13 mouse cellular contexts compared by ENCODE assay signal in genomic region chr15:27558456-27559147, GRCm38 (mm10).
DNase-seq lines count a peak whose midpoint lies in the region; ATAC-seq and TF ChIP-seq lines count a peak whose summit lies in the region.
"Had no signal": no experiment of that assay in that cellular context is flagged by ENCODE, and none has a peak within 500 bp of the region (broad histone marks: within the 10 kb centered on the region; RNA-seq: fewer than 3 reads in every experiment).

No protein-coding gene starts in this region.

- WGBS in embryonic facial prominence, embryonic 13.5 days, result 25% methylated on average over 16 of the region's 16 CpGs
- 32% methylated on average over 16 of the region's 16 CpGs for WGBS in forebrain, embryonic 15.5 days
- 35% methylated on average over 16 of the region's 16 CpGs for WGBS in midbrain, embryonic 16.5 days

- no peak overlapping the region for H3K4me3 ChIP-seq in layer of hippocampus, adult 2 months
- H3K4me3 ChIP-seq in embryonic facial prominence, embryonic 13.5 days, result no peak overlapping the region
- H3K4me3 ChIP-seq in forebrain, embryonic 15.5 days, result no peak overlapping the region
- H3K4me3 ChIP-seq in midbrain, embryonic 16.5 days (ENCODE audit: low read depth, low read length), result no peak overlapping the region
- H3K4me3 ChIP-seq: heart, embryonic 10.5 days; kidney, embryonic 15.5 days; liver, embryonic 12.5 days had no signal

- peaks cover 19% of the 10 kb centered on the region for H3K4me1 ChIP-seq in embryonic facial prominence, embryonic 13.5 days
- H3K4me1 ChIP-seq in forebrain, embryonic 15.5 days, result peaks cover 12% of the 10 kb centered on the region
- H3K4me1 ChIP-seq in midbrain, embryonic 16.5 days (ENCODE audit: control insufficient read depth, insufficient read depth, low read length), result peaks cover 13% of the 10 kb centered on the region; the same call in 1 of the 2 replicates
- H3K4me1 ChIP-seq: liver, embryonic 12.5 days had no signal

- no peak for DNase-seq in layer of hippocampus, adult 2 months (ENCODE audit: low spot score in 2 of 2)
- DNase-seq in layer of hippocampus, postnatal 14 days (ENCODE audit: low spot score in 2 of 2), result no peak
- no peak for DNase-seq in embryo, embryonic 9.5 days (ENCODE audit: extremely low spot score)
- no peak for DNase-seq in retina, embryonic 14.5 days (ENCODE audit: low spot score)
- DNase-seq: cerebellum, adult 8-10 months; lung, postnatal 10 days had no signal

- H3K27me3 ChIP-seq in embryonic facial prominence, embryonic 13.5 days, result no peaks in the 10 kb centered on the region
- no peaks in the 10 kb centered on the region for H3K27me3 ChIP-seq in forebrain, embryonic 15.5 days
- H3K27me3 ChIP-seq in midbrain, embryonic 16.5 days (ENCODE audit: control insufficient read depth, insufficient read depth, low read depth, low read length), result no peaks in the 10 kb centered on the region
- H3K27me3 ChIP-seq: kidney, embryonic 15.5 days; liver, embryonic 12.5 days had no signal

- peak overlapping the region; percentile 39 for H3K4me2 ChIP-seq in embryonic facial prominence, embryonic 13.5 days
- 0 out of 2 replicates have a peak overlapping the region, but pooled peaks have one; percentile 10 for H3K4me2 ChIP-seq in forebrain, embryonic 15.5 days (replicated peaks)
- no peak overlapping the region; the same call in 1 of the 2 replicates for H3K4me2 ChIP-seq in midbrain, embryonic 16.5 days (ENCODE audit: low read length)
- H3K4me2 ChIP-seq: kidney, embryonic 15.5 days; liver, embryonic 12.5 days had no signal

- no peak for TF ChIP-seq CTCF in layer of hippocampus, adult 2 months (conservative IDR thresholded peaks at IDR 0.05)

- H3K27ac ChIP-seq in layer of hippocampus, adult 2 months, result peak overlapping the region; percentile 46
- H3K27ac ChIP-seq in embryonic facial prominence, embryonic 13.5 days, result 0 out of 2 replicates have a peak overlapping the region, but pooled peaks have one; percentile 11
- H3K27ac ChIP-seq in forebrain, embryonic 15.5 days (replicated peaks), result peak overlapping the region; percentile 31
- peak overlapping the region; percentile 43 for H3K27ac ChIP-seq in midbrain, embryonic 16.5 days (ENCODE audit: low read length)
- H3K27ac ChIP-seq: heart, embryonic 10.5 days; kidney, embryonic 15.5 days; liver, embryonic 12.5 days had no signal

- H3K9me3 ChIP-seq in embryonic facial prominence, embryonic 13.5 days, result no peaks in the 10 kb centered on the region
- no peaks in the 10 kb centered on the region for H3K9me3 ChIP-seq in forebrain, embryonic 15.5 days
- H3K9me3 ChIP-seq in midbrain, embryonic 16.5 days (replicated peaks; ENCODE audit: control insufficient read depth, low read length, poor library complexity, severe bottlenecking), result no peaks in the 10 kb centered on the region
- H3K9me3 ChIP-seq: heart, embryonic 10.5 days; kidney, embryonic 15.5 days; liver, embryonic 12.5 days had no signal

- no peak overlapping the region for H3K9ac ChIP-seq in embryonic facial prominence, embryonic 13.5 days
- H3K9ac ChIP-seq in forebrain, embryonic 15.5 days (replicated peaks), result no peak overlapping the region
- 0 out of 2 replicates have a peak overlapping the region, but pooled peaks have one; percentile 22 for H3K9ac ChIP-seq in midbrain, embryonic 16.5 days (ENCODE audit: low read depth, low read length)
- H3K9ac ChIP-seq: kidney, embryonic 15.5 days; liver, embryonic 12.5 days had no signal

- no peaks in the 10 kb centered on the region for H3K36me3 ChIP-seq in embryonic facial prominence, embryonic 13.5 days
- H3K36me3 ChIP-seq in forebrain, embryonic 15.5 days, result peaks cover 10% of the 10 kb centered on the region; the same call in 1 of the 2 replicates
- peaks cover 4% of the 10 kb centered on the region; the same call in 1 of the 2 replicates for H3K36me3 ChIP-seq in midbrain, embryonic 16.5 days (ENCODE audit: control insufficient read depth, insufficient read depth, low read length)
- H3K36me3 ChIP-seq: kidney, embryonic 15.5 days had no signal

- ATAC-seq in embryonic facial prominence, embryonic 13.5 days (ENCODE audit: insufficient number of reproducible peaks, insufficient read depth, low FRiP score, low TSS enrichment, low read depth), result no peak
- ATAC-seq in forebrain, embryonic 15.5 days (replicated peaks), result peak; percentile 35
- ATAC-seq in midbrain, embryonic 16.5 days, result peak; percentile 67
- no peak for ATAC-seq in megakaryocyte-erythroid progenitor cell, adult 5-6 weeks (replicated peaks; ENCODE audit: low FRiP score, low TSS enrichment, poor library complexity, severe bottlenecking)
- ATAC-seq: liver, embryonic 12.5 days had no signal

Comparison
In these comparisons a context has a peak if more than half of its experiments do, and no peak if none do; other contexts are left out.
1. ATAC-seq: peak in forebrain, embryonic 15.5 days (single experiment) and midbrain, embryonic 16.5 days (single experiment); none in embryonic facial prominence, embryonic 13.5 days (single experiment) and megakaryocyte-erythroid progenitor cell, adult 5-6 weeks (single experiment).
2. Peak in every context shown above with its lines, with median percentiles within 50 percentile points of each other: H3K27ac ChIP-seq.